Mouse (Mus musculus) liver, postnatal 0 days (tissue): ENCODE measurements around the gene Sds. TPM values are rescaled to one million over a fixed set of nuclear protein-coding genes. Genes with fewer than 3 reads are reported as not detected.

Experiments
- ATAC-seq: fragments of 200-750 bp; cut with Nextera tagmentation; 2 replicates; pipeline ENCODE4 v1.8.0; 2017; ENCODE audit warnings: mild to moderate bottlenecking, moderate library complexity
- DNase-seq: peaks from one replicate; pipeline ENCODE4 v3.0.0-alpha.2; 2016
- H3K27ac ChIP-seq: fragments of 300-500 bp; sonication (generic); 2 replicates; pipeline ENCODE4 v1.5.1; 2014; ENCODE audit warnings: antibody characterized with exemption, moderate library complexity, mild to moderate bottlenecking, low read depth
- H3K27me3 ChIP-seq: fragments of 300-500 bp; sonication (generic); 2 replicates; pipeline ENCODE4 v1.6.1; 2014; ENCODE audit warnings: low read length, control low read depth, mixed read lengths; ENCODE audit not compliant: insufficient read depth
- H3K36me3 ChIP-seq: fragments of 300-500 bp; sonication (generic); replicated peaks from 2 replicates; pipeline ENCODE4 v1.6.1; 2014; ENCODE audit warnings: mild to moderate bottlenecking, control low read depth, low read length, moderate library complexity, mixed read lengths; ENCODE audit not compliant: insufficient read depth
- H3K4me1 ChIP-seq: fragments of 300-500 bp; sonication (generic); 2 replicates; pipeline ENCODE4 v1.6.1; 2014; ENCODE audit warnings: antibody characterized with exemption, mild to moderate bottlenecking, control low read depth; ENCODE audit not compliant: insufficient read depth
- H3K4me2 ChIP-seq: fragments of 300-500 bp; sonication (generic); 2 replicates; pipeline ENCODE4 v1.6.1; 2014; ENCODE audit warnings: low read depth, mild to moderate bottlenecking, low read length, moderate library complexity, mixed read lengths
- H3K4me3 ChIP-seq: fragments of 300-500 bp; sonication (generic); 2 replicates; pipeline ENCODE4 v1.5.1; 2014; ENCODE audit warnings: low read depth, low read length
- H3K9ac ChIP-seq: fragments of 300-500 bp; sonication (generic); replicated peaks from 2 replicates; pipeline ENCODE4 v1.6.1; 2014; ENCODE audit warnings: mild to moderate bottlenecking, moderate library complexity
- H3K9me3 ChIP-seq: fragments of 300-500 bp; sonication (generic); 2 replicates; pipeline ENCODE4 v1.6.1; 2016; ENCODE audit warnings: mild to moderate bottlenecking, control low read depth, low read length, mixed read lengths
- CTCF ChIP-seq: sonication (generic); IDR thresholded peaks from 2 replicates; pipeline ENCODE4 v1.5.1; 2016; ENCODE audit warnings: antibody characterized with exemption, low read depth
- EP300 ChIP-seq: IDR thresholded peaks from 2 replicates; pipeline ENCODE4 v1.6.1; 2016; ENCODE audit warnings: antibody characterized with exemption, low read depth, mild to moderate bottlenecking
- WGBS: fragments of 180-500 bp; shearing (Covaris S2); extraction: QIAGEN DNeasy Blood & Tissue Kit; methylation state at CpG from one replicate; pipeline ENCODE4 v1.1.7; 2014; ENCODE audit not compliant: insufficient replicate concordance; 5-methylcytosine and 5-hydroxymethylcytosine counted together
- polyA plus RNA-seq: library from polyadenylated mRNA; unstranded; fragments of >200 nt; fragmentation: Nextera tagmentation; extraction: Ambion mirVana; gene quantifications from 2 replicates; pipeline ENCODE4 v1.2.1, GENCODE M21; 2015

Sds gene
- polyA plus RNA-seq, 1 experiment from 2014 or later = 32.5 TPM

- peak; percentile 43 for ATAC-seq
- no peaks in the 10 kb centered on the region for H3K36me3 ChIP-seq
- 0 out of 2 replicates have a peak, but pooled peaks cover 8% of the 10 kb centered on the region for H3K27me3 ChIP-seq
- H3K9ac ChIP-seq = 0 out of 2 replicates have a peak overlapping the region, but pooled peaks have one; percentile 16
- TF ChIP-seq CTCF (no peak), EP300 (no peak)
- DNase-seq = peak; percentile 62
- peak overlapping the region; percentile 17; the same call in 1 of the 2 replicates for H3K4me3 ChIP-seq
- peak overlapping the region; percentile 59 for H3K27ac ChIP-seq
- no peaks in the 10 kb centered on the region for H3K9me3 ChIP-seq
- H3K4me1 ChIP-seq = peaks cover 20% of the 10 kb centered on the region
- H3K4me2 ChIP-seq = peak overlapping the region; percentile 53
- 17% methylated on average over 4 of the region's 4 CpGs for WGBS
Measured at GRCm38 (mm10) chr5:120467026-120467425, 9.3 kb upstream of the Sds start.

GRCm38 (mm10) chr5:120468336-120468735 is 8.0 kb upstream of the Sds start:
- H3K4me2 ChIP-seq = no peak overlapping the region
- H3K36me3 ChIP-seq = no peaks in the 10 kb centered on the region
- H3K4me3 ChIP-seq = no peak overlapping the region
- no peaks in the 10 kb centered on the region for H3K9me3 ChIP-seq
- H3K27ac ChIP-seq = peak overlapping the region; percentile 80
- peak; percentile 72 for ATAC-seq
- no peak overlapping the region; the same call in 1 of the 2 replicates for H3K9ac ChIP-seq
- 68% methylated on average over 5 of the region's 5 CpGs for WGBS
- peaks cover 20% of the 10 kb centered on the region for H3K4me1 ChIP-seq
- 0 out of 2 replicates have a peak, but pooled peaks cover 3% of the 10 kb centered on the region for H3K27me3 ChIP-seq
- peak; percentile 59 for DNase-seq
- TF ChIP-seq CTCF = no peak
- TF ChIP-seq EP300 = peak; percentile 63

GRCm38 (mm10) chr5:120468830-120469229 is 7.5 kb upstream of the Sds start:
- Histone ChIP-seq H3K4me1 (peaks cover 20% of the 10 kb centered on the region), H3K27me3 (0 out of 2 replicates have a peak, but pooled peaks cover 2% of the 10 kb centered on the region), H3K9ac (no peak overlapping the region; the same call in 1 of the 2 replicates), H3K27ac (peak overlapping the region; percentile 80), H3K9me3 (no peaks in the 10 kb centered on the region), H3K4me2 (no peak overlapping the region), H3K36me3 (no peaks in the 10 kb centered on the region), H3K4me3 (no peak overlapping the region)
- ATAC-seq = no peak
- no peak for TF ChIP-seq CTCF
- TF ChIP-seq EP300 = no peak
- WGBS = 63% methylated on average over 6 of the region's 6 CpGs
- DNase-seq = no peak

- 46% methylated on average over 4 of the region's 4 CpGs for WGBS
- ATAC-seq (peak; percentile 72), DNase-seq (peak; percentile 74)
- Histone ChIP-seq H3K36me3 (no peaks in the 10 kb centered on the region), H3K4me3 (no peak overlapping the region), H3K27me3 (0 out of 2 replicates have a peak, but pooled peaks cover 4% of the 10 kb centered on the region), H3K4me2 (no peak overlapping the region), H3K9me3 (no peaks in the 10 kb centered on the region), H3K4me1 (peaks cover 19% of the 10 kb centered on the region), H3K9ac (no peak overlapping the region), H3K27ac (peak overlapping the region; percentile 72)
- TF ChIP-seq CTCF (no peak), EP300 (peak; percentile 76; the same call in 1 of the 2 replicates)
Measured at GRCm38 (mm10) chr5:120471538-120471937, 4.8 kb upstream of the Sds start.

- no peak within 1 kb of the TSS for H3K4me2 ChIP-seq
- H3K4me1 ChIP-seq = peaks cover 8% of the 10 kb centered on the region
- peak within 1 kb of the TSS; percentile 72 for H3K27ac ChIP-seq
- no peaks in the 10 kb centered on the region for H3K9me3 ChIP-seq
- H3K4me3 ChIP-seq = no peak within 1 kb of the TSS
- 0 out of 2 replicates have a peak, but pooled peaks cover 4% of the 10 kb centered on the region for H3K27me3 ChIP-seq
- ATAC-seq = peak; percentile 62
- WGBS = 57% methylated on average over 8 of the region's 8 CpGs
- TF ChIP-seq EP300 = peak; percentile 61; the same call in 1 of the 2 replicates
- no peak for TF ChIP-seq CTCF
- H3K9ac ChIP-seq = no peak within 1 kb of the TSS
- peak; percentile 61 for DNase-seq
- H3K36me3 ChIP-seq = no peaks in the 10 kb centered on the region
Measured at GRCm38 (mm10) chr5:120472770-120473169, 3.6 kb upstream of the Sds start, which contains the start of gene Sdsl. Sdsl (minus strand) TSS chr5:120472810.

GRCm38 (mm10) chr5:120473361-120473760 is 3.0 kb upstream of the Sds start:
- no peak overlapping the region for H3K4me3 ChIP-seq
- ATAC-seq (no peak), DNase-seq (no peak)
- H3K27ac ChIP-seq = 0 out of 2 replicates have a peak overlapping the region, but pooled peaks have one; percentile 29
- TF ChIP-seq EP300 (no peak), CTCF (no peak)
- H3K4me1 ChIP-seq = peaks cover 8% of the 10 kb centered on the region
- H3K27me3 ChIP-seq = 0 out of 2 replicates have a peak, but pooled peaks cover 4% of the 10 kb centered on the region
- 75% methylated on average over 2 of the region's 2 CpGs for WGBS
- H3K9ac ChIP-seq = no peak overlapping the region
- H3K4me2 ChIP-seq = no peak overlapping the region
- no peaks in the 10 kb centered on the region for H3K36me3 ChIP-seq
- H3K9me3 ChIP-seq = no peaks in the 10 kb centered on the region
